Mouse (Mus musculus) right cerebral cortex, postnatal 10 days (tissue): ENCODE results near the gene Fam118a.

ENCODE experiments used
- DNase-seq, 2 experiments: peaks; one replicate each; pipeline ENCODE4 v3.0.0; 2021; ENCODE audit warnings: low spot score in 2 of 2

Gene Fam118a

DNA sequence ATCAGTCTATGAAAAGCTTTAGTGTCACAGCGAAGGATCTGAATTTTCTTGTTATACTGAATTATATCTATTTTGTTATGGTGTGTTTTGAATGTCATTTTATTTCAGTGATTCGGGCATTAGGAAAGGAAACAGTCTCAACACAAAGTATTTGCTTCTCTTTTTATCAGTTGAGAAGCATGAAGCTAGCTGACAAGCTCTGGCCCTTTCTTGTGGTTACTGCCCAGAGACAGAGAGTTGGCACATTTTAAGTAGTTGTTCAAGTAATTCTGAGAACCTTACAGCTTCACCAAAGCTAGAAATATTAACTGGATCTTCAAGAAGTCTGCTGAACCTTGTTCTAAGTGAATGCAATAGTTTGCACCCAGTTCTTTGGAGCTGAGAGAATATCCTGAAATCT, 34.7 kb downstream of the Fam118a start:
- DNase-seq: no peak

DNA sequence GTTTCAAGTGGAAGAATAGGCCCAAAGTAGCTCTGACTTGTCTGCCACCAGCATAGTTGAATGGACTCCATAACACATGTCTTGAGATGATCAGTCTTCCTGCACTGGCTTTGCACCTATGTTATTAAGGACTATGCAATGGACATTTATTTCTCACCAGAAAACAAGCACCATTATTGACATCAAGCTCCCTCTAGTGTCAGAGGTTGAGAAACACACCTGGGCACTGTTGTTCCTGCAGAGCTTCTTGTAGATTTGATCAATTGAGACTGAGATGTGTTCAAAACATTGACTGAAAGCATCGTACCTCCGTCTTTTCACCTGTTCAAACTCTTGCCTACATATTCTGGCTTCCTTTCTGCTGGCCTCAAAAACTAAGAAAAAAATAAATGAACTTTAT, 41.8 kb downstream of the Fam118a start:
- DNase-seq: peak in 1 of 2 experiments; percentile 52

DNA sequence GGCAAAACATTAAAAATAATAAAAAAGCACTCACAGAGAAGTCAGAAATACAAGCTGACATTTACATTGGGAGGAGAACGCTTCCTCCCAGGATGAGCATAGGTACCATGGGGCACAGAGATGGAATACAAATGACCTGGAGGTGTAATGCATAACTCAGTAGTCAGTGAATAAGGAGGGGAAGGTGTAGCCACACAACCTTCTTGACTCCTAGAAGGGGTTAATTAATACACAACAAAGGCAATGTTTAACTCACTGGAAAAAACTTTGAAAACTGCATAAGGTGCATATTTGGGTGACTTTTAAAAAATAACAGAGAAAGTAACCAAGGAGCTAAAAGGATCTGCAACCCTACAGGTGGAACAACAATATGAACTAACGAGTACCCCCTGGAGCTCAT, 43.9 kb downstream of the Fam118a start:
- no peak for DNase-seq

DNA sequence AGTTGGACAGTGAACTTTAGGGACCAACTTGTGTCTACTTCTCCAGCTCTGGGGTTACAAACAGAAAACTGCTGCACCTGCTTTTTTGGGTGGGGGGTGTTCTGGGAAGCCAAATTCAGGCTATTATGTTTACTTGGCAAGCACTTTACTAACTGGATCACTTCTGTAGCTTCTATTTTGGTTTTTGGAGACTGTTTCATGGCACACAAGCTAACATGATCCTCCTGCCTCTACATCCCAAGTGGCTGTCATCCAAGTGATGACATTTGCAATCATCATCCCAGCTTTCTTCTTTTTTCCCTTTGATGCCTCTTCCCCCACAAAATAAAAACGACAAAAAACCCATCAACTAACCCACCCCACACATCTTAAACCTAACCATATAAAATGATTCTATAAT, 56.9 kb downstream of the Fam118a start:
- DNase-seq: no peak
